Mouse (Mus musculus): ENCODE measurements around the gene Whrn.

The Whrn gene

DNA sequence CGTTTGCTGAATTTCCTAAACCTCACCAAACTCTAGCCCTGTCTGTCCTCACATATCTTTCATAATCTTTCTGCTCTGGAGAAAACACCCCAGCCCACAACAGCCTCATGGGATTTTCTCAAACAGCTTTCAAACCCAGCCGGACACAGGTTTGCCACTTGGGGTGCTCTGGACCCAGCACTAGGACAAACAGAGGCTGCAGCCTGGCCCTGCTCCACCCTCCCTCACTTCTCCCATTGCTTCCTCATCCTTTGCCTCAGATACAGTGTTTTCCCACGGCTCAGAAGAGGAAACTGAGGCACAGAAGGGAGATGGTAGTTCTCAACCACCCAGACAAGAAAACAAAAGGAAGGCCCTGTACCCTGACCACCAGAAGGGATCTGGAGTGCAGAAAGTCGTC, 90.1 kb downstream of the Whrn start:
- no peak for DNase-seq (ENCODE audit: low spot score)

DNA sequence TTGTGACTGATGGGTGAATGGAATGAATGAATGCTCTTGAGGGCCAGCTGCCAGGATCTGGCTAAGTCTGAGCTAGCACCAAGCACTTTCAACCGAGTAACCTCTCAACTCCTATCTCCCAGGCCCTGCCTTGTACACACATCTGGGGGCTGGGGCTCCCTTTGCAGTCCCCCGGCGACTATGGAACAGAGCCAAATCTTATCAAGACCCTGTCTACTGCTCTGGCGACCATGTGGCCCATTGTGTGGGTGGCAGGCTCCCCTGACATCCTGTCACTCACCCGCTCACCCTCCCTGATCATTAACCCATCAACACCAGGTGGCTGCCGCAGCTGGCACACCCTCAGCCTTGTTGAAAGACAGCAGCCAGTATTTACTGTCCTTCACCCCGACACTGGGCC, 90.7 kb downstream of the Whrn start:
- no peak for DNase-seq (ENCODE audit: low spot score)

DNA sequence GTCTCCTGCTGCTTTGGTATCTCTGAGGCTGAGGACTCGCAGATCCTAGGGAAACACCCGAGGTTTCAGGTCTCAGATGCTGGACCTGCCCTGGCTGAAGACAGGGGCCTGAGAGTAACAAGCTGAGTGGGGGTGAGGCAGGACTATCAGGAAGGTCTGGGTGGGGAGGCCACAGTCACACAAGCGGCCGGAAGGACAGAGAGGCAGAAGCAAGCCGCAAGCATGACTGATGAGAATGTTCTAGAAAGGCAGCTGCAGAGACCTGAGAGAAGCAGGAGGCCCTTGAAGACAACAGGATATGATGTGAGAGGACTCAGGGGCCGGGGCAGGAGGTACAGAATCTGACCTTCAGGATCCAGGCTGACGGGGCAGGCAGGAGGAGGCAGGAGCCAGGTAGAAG, 91.6 kb downstream of the Whrn start:
- no peak for DNase-seq (ENCODE audit: low spot score)

DNA sequence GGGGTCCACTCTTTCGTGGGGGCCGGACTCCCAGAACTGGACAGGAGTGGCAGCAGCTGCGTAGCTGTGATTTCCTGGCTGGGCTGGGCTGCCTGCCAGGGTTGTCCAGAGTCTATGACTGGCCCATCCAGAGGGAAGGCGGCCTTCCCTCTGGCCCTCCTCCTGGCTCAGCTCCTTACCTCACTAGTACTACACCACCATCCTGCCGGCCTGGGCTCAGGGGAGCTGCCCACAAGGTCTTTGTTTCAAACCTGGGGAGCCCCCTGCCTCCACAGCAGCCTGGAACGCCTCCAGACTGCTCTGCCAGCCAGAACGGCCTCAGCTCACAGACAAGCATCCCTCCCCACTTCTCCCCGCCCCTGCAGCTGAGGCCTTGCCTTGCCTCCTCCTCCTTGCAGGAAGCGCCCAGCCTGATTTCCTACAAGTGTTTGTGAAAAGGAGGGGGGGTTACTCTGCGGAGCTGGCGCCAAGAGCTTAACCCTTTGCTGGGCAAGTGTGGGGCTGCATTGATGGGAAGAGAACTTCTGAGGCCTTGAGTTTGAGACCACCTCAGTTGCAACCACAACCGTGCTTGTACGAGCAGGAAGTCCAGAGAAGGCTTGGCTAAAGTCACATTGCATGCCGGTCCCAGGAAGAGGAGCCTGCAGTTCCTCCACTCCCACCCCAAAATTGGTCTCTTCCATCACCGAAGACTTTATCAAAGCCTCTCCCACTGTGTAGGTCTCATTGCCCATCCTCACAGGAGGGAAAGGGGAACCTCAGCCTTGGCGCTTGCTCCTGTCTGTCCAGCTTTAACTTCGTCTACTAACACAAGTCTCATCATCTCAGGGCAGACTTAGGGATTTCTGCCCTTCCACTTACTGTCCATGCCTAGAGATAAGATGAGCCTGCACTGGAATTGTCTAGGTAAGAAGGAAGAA, 92.5 kb downstream of the Whrn start, which contains the start of gene Akna:
TSS of gene Akna (minus strand) at position 315 of the 920 bp plus-strand sequence.
- DNase-seq (ENCODE audit: low spot score), result peak; percentile 85

DNA sequence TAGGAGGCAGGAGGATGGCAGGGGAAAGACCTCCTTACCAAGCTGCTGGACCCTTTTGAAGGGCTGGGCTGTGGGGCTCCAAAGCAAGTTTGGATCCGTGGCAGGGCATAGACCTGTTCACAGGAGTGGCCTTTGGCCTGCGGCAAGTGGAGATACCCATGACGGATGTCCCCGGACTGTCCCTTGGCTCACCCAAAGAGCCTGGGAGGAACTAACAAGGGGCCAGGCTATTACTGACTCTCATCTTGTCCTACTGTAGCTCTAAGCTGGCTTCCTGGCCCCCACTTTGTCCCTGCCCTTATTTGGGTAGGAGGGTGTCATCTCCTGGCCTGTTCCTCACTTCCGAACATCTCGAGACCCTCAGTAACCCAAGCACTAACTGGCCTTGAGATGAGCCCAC, 93.2 kb downstream of the Whrn start:
- no peak for DNase-seq (ENCODE audit: low spot score)

DNA sequence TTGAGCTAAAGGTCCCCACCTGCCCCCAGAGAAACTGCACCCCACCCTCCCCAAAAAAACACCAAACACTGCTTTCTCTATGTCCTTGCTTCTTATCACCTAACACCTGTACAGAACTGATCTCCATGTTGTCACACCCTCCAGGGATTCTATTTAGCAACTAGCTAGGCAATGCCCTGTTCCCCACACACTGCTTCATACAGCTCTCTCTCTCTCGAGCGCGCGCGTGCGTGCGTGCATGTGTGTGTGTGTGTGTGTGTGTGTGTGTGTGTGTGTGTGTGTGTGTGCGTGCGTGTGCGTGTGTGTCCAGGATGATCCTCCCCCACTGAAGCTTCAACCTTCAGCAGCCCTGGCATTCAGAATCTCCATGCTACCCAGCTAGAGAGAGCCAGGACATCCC, 93.7 kb downstream of the Whrn start:
- DNase-seq (ENCODE audit: low spot score), result no peak

DNA sequence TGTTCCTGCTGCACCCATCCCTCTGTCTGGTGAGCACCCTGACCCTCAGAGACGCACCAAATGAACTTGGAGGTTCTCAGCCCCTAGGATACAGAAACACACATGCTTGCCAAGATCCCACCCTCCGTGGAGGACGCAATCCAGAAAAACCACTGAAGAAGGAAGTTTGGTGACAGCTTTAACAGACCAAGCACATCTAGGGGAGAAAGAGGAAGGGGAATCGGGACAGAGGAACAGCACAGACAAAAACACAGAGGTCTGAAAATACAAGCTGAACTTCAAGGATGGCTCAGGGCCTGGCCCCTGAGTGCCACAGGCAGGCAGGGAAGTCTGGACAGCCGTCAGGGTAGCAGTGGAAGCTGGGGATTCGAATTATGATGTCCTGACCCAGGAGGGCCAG, 94.2 kb downstream of the Whrn start:
- no peak for DNase-seq (ENCODE audit: low spot score)

DNA sequence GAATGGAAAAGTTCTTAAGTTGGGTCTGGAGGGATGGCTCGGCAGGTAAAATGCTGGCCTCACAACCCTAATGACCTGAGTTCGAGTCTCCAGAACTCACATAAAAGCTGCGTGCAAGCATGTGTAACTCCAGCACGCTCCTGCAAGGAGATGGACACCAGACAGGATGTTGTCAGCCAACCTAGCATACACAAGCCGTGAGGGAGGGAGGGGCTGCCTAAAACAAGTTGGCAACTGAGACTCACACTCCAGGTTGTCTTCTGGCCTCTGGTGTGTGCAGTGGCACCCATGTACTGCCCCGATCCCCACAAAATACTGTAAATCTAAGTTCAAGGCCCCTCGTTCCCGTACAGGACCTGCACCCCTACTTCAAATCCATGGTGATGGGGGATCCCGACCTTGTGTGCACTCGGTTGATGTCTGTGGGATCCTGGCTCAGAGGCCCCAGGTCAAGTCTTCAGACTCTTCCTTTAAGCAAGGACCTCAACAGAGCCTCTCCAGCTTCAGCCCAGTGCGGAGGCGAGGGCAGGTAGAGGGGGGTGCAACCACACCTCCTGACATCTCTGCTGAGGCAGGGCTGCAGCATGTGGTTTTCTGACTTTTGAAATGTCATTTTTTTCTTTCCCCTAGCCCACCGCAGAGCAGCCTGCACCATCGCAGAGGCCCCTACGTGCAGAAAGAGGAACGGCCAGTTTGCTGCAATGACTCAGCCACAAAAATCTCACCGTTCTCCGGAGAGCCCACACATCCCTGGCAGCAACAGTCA, 95.1 kb downstream of the Whrn start:
- DNase-seq (ENCODE audit: low spot score), result no peak

DNA sequence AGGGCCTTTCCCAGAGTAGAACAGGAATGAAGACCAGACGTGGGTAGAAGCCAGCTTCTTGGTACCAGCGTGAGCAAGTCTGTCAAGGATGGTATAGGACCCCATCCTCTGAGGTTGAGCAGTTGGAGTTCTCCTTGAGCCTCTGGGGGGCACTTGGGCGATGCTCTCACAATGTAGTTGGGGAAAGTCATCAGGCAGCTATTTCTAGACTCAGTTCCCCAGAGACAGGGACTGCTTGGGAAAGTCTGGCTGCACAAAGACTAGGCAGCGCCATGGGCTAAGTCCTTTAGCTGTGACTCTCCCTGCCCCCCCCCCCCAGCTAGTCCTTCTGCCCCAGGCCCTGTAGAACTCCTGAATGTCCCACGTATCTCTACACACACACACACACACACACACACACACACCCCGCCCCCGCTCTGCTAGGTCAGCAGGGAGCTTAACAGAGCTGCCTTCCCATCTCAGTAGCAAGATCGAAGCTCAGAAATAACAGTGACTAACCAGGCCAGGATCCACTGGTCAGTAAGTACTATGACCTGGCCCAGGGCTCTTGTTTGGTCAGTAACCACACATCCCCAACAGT, 96.0 kb downstream of the Whrn start:
- no peak for DNase-seq (ENCODE audit: low spot score)

DNA sequence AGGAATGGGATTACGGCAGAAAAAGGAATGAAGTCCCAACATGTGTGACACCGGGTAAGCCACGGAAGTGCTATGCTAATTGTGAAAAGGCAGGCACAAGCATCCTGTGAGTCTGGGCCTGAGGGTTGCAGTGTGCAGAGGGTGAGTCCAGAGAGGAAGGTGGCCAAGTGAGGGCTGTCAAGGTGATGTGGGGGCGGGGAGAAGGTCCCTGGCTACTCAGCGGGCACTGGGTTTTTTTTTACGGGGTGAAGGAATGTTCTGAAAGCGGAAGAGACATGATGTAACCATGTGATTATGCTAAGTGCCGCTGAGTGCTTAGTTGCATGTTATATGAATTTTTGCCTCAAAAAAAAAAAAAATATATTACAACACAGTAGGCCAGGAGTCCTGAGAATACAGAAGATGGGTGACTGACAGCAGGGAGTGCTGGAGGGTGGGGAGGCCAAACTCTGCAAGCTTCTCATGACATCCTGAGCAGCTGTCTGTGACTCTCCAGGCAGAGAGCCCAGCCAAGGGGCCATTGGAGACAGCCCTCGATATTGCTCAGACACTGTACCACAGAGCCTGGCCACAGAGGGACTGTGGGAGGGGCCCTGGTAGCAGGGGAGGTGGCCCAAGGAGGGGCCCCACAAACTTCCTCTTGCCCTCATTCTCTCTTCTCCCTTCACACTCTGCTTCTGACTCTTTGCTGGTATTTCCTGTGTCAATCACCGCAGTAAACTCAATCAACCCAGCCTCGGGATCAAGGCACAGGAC, 96.8 kb downstream of the Whrn start:
- DNase-seq (ENCODE audit: low spot score), result no peak

DNA sequence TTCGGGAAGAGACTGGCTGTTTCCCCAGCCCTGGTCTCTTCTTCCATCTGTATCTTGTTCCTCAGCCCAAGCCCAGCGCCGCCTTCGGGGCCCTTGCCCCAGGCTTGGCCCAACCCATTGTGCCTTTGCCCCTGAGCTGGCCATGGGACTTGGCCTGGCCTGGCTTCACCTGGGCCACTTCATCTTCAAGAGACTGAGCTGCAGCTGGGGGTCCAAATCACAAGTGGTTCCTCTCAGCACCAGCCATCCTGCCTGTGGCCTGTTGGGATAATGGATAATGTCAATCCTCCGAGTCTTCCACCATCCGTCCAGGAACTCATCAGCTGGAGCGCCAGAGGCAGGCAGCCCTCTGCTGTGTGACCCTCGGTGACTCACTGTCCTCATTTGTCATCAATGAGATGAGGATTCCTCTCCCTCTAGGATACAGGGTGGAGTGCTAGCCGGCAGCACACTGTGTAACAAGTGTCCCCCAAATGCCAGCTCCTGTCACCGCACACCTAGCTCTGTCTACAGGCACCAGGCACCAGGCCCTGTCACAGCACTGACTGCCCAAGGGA, 97.7 kb downstream of the Whrn start:
- no peak for DNase-seq (ENCODE audit: low spot score)

DNA sequence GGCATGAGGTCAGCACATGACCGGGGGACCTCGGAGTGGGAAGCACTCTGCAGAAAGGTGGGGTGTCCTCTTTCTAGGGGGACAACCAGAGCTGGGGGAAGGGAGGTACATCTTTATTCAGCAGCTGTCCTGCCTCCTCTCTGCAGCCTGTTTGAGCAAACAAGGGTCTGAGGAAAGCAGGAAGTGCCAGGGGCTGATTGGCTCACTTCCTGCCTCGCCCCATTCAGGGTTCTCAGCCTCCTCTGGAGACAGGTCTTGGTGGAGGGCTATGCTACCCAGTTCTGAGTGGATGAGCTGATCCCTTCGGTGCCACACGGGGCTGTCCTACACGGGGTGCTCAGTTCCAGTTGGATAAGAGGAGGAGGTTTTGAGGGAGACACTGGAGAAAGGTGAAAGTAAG, 104.5 kb downstream of the Whrn start:
- DNase-seq (ENCODE audit: low spot score), result no peak

DNA sequence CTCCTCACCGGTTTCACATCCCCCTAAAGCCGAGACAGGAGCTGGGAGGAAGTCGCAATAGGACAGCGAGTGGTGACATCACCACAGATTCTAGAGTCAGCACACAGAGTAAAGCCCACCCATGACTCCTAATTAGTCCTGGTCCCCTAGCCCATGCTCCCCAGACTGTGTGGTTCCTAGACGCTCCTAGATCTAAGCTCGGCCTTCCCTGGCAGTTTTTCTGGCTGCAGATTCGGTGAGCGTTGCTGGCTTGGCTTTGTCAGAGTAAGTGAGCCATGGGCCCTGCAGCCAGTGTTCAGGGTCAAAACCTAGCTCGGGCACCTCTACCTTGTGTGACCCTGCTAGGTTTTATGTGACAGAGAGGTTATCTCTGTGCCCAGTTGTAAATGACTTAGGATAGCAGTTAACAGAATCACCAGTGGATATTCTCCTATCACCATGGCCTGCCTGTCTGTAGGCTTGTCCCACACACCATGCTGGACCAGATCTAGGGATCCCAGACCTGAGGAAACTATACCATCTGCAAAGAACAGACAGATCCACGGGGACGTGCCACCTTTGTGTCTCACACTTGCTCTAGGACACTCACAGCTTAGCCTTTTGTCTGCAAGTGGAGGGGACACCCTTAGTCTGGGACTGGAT, 105.8 kb downstream of the Whrn start:
- DNase-seq (ENCODE audit: low spot score), result no peak

DNA sequence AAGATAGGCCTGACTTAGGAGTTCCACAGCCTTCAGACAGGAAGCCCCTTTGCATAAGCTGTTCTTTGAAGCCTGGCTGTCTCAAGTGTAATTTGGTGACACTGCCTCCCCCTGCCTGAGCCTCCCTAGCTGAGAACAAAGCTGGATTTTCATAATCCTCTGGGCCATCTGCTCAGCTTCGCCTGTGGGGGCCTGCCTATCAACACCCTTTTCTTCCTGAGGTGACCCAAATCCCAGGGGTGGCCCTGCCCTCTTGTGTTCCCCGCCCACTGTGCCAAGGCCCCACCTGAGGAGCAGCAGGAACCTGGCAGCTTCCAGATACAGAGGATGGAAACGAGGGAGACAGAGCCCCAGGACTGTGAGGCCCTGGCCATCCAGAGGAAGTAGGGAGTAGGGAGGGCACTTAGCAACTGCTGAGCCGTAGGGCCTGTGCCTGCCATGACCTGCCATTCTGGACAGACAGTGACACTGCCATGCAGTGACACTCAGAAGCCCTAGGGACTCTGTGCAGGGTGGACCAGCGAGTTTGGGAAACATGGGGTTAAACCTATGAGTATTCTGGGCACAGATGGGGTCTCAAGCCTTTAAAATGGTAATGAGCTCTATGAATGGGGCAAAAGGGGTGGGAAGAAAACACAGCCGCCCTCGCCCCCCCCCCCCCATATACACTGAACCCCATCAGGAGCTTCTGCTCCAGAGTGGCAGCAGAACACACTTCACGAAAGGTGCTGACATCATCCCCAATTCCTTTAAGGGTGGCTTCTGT, 106.5 kb downstream of the Whrn start:
- no peak for DNase-seq (ENCODE audit: low spot score)

DNA sequence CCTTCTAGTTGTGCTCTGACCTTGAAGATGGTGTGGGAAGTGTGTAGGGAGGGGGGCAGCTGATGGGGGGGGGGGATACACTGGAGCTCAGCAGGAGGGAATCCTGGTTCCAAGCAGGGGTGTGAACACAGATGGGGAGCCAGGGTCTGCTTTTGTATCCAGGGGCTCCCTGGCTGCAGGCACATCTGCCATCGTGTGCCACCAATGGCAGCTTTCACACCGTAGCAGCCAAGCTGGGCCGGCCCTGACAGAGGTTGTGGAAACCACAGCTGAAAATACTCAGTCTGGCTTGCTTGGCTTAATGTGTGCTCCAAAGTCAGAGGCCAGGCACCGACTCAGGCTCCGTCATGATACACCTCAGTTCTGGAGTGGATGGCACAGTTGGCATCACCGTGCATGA, 107.8 kb downstream of the Whrn start:
- no peak for DNase-seq (ENCODE audit: low spot score)

DNA sequence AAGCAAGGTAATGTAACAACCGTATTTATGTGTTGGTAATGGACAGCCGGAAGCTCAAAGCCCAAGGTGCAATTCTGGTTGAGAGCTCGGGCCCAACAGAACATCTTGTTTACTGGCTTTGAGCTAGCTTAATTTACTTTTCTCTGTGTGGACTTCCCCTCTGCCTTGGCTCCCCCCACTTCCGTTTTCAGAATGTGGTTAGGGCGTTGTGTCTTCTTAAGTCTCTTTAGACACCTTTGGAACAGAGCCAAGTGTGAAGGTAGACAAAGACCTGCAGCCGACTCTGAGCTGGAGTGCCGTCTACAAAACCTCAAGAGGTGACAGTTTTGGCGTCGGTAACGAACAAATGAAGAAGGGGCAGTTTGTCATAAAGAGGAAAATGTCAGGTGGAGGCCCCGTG, 110.0 kb downstream of the Whrn start:
- DNase-seq (ENCODE audit: low spot score), result no peak

DNA sequence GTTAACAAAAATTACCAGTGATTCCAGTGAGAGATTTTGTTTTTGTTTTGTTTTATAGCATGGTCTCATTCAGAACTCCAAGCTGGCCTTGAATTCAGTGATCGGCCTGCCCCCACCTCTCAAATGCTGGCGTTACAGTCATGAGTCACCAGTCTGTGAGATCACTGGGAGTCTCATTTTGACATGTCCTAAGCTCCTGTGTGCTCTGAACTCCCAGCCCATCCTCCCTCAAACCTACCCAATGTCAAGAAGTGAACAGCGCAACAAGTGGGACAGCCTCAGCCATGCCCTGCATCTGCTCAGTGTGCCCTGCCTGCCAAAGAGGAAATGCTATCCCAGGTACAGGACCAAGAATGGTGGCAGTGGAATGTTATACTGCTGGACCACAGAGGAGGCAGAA, 110.5 kb downstream of the Whrn start:
- no peak for DNase-seq (ENCODE audit: low spot score)

DNA sequence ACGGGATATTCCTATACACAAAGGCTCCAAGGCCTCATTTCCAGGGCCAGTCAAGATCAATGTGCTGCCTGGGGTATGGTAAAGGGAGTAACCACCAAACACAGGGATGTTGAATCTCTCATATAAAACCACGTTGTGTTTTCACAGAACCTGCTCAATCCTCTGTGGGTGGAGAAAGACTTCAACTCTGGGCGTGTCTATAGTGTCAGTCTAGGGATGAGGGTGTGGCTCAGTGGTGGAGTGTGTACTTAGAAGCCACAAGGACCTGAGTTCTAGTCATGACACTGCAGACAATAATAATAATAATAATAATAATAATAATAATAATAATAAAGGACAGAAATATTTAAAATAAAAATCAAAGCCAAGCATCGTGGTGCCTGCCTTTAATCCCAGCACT, 111.5 kb downstream of the Whrn start:
- DNase-seq (ENCODE audit: low spot score), result no peak

DNA sequence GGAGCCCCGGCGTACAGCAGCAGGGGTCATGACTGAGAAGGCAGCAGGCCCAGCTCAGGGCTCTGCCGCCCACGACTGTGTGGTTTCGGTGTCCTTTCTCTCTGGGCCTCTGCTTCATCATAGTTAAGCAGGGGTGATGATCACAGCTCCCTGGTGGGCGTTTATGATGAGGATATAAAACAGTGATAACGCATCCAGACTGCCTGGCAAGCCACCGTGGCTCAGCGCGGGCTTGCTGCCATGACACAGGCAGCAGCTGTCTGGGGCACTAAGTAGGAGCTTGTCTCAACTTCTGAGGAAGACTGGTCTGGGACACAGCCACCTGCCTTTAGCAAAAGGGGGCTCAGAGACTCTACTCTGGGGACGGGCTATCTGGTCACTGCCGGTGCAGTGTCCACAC, 112.3 kb downstream of the Whrn start:
- no peak for DNase-seq (ENCODE audit: low spot score)

DNA sequence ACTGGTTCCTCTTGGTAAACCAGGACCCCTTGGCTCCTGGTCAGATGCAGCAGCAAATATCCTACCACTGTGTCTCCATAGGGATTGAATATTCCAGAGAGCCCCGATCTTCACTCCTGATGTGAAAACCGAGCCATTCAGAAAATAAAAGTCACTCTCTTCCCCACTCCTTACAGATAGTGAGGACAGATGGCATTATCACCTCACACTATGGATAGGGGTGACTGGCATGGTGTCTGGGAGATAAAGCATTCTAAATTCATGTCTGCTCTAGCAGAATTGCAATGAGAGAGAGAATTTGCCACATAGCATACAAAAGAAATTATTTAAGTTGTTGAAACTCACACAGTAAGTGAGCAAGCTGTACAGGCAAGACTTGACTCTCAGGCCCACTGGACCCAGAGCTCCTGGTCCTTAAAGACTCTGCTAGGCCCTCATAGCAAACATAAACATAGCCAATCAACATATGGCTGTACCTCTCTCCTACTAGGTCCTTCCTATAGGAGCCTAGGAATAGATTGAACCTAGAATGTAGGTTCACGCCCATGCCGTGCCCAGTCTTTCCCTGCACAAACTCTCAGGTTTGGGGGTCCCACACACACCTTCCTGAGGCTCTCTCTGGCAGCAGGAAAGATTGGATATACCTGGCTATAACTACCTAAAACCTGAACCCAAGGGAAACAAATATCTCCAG, 113.0 kb downstream of the Whrn start:
- DNase-seq (ENCODE audit: low spot score), result no peak
